Mouse (Mus musculus): ENCODE measurements around the gene Spink8. TPM values are rescaled to one million over a fixed set of nuclear protein-coding genes. Genes with fewer than 3 reads are reported as not detected.
"Not testable (repeated sequence)": the region's sequence is repeated elsewhere in the genome, so short reads cannot be mapped to it uniquely, and the experiment has no call there.

Gene Spink8
- not detected in 2 replicates for polyA plus RNA-seq (2012; rRNA removed)

DNA sequence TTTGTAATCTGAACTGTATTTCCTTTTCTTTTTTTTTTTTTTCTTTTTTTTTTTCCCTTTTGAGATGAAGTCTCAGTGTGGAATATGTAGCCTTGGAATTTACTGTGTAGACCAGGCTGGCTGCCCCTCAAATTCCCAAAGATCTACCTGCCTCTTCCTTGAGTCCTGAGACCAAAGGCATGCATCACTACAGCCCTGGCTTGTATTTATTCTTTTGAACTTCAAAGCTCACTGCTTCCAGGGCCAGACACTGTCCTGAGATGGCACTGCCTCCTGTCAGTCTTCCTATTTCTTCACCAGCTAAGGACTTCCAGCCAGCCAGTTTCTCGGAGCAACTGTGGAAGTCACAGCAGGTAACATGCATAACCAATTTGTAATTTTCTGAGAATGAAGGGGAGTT lies at the start of gene Spink8:
Gene Spink8 (plus strand): TSS at position 301 of the 400 bp plus-strand sequence.
- no peaks in the 10 kb centered on the region for H3K36me3 ChIP-seq (ENCODE audit: control insufficient read depth, insufficient read depth, low read length)
- WGBS: 86% methylated on average over 1 of the region's 1 CpGs
- no peak within 1 kb of the TSS for H3K4me3 ChIP-seq (ENCODE audit: low read depth, low read length)
- H3K4me1 ChIP-seq (ENCODE audit: control insufficient read depth, insufficient read depth, insufficient read length, low read length): no peaks in the 10 kb centered on the region
- no peak within 1 kb of the TSS for H3K27ac ChIP-seq (ENCODE audit: insufficient read depth, low read depth, low read length)
- H3K27me3 ChIP-seq (ENCODE audit: control insufficient read depth, insufficient read depth, low read length): no peaks in the 10 kb centered on the region
- TF ChIP-seq CTCF (IDR thresholded peaks at IDR 0.05; ENCODE audit: extremely low read depth, insufficient read length, insufficient replicate concordance, low read depth, low read length) (no peak), POLR2A (IDR thresholded peaks at IDR 0.05; ENCODE audit: low read depth, low read length) (no peak)

- not testable (repeated sequence) for H3K4me3 ChIP-seq (ENCODE audit: low read depth, low read length); H3K4me1 ChIP-seq (ENCODE audit: control insufficient read depth, insufficient read depth, insufficient read length, low read length); H3K36me3 ChIP-seq (ENCODE audit: control insufficient read depth, insufficient read depth, low read length); H3K27me3 ChIP-seq (ENCODE audit: control insufficient read depth, insufficient read depth, low read length); H3K27ac ChIP-seq (ENCODE audit: insufficient read depth, low read depth, low read length)
- WGBS: 83% methylated on average over 1 of the region's 1 CpGs
Observed at GRCm38 (mm10) chr9:109766841-109767240, 45.2 kb upstream of the Spink8 start.

- not testable (repeated sequence) for H3K36me3 ChIP-seq (ENCODE audit: control insufficient read depth, insufficient read depth, low read length); H3K4me1 ChIP-seq (ENCODE audit: control insufficient read depth, insufficient read depth, insufficient read length, low read length); H3K4me3 ChIP-seq (ENCODE audit: low read depth, low read length); H3K27me3 ChIP-seq (ENCODE audit: control insufficient read depth, insufficient read depth, low read length); H3K27ac ChIP-seq (ENCODE audit: insufficient read depth, low read depth, low read length)
- WGBS: 79% methylated on average over 4 of the region's 4 CpGs
Observed at GRCm38 (mm10) chr9:109790570-109790969, 21.5 kb upstream of the Spink8 start, which contains the start of gene Fbxw27. Gene Fbxw27, minus strand, starts transcription at chr9:109790670.

DNA sequence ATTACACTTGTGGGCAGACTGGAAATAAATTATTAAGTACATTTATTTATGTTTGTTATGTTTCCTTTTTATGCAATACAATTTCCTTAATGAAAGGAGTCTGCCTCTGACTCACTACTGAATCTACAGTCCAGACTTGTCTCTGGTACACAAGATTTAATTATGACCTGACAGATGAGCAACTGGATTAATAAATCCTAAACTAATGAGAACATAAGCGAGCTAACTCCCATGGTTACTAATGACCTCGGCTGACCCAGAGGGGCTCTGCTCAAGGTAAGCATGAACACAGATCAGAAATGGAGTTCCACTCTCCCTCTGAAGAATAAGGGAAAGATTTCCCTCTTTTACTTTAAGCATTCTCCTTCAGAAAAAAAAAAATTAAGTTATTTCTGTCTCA lies 16.9 kb upstream of the Spink8 start:
- no peaks in the 10 kb centered on the region for H3K4me1 ChIP-seq (ENCODE audit: control insufficient read depth, insufficient read depth, insufficient read length, low read length)
- no peak overlapping the region for H3K4me3 ChIP-seq (ENCODE audit: low read depth, low read length)
- TF ChIP-seq POLR2A (IDR thresholded peaks at IDR 0.05; ENCODE audit: low read depth, low read length) (no peak), CTCF (IDR thresholded peaks at IDR 0.05; ENCODE audit: extremely low read depth, insufficient read length, insufficient replicate concordance, low read depth, low read length) (no peak)
- 65% methylated on average over 2 of the region's 2 CpGs for WGBS
- no peaks in the 10 kb centered on the region for H3K36me3 ChIP-seq (ENCODE audit: control insufficient read depth, insufficient read depth, low read length)
- H3K27me3 ChIP-seq (ENCODE audit: control insufficient read depth, insufficient read depth, low read length): no peaks in the 10 kb centered on the region; the same call in 1 of the 2 replicates
- H3K27ac ChIP-seq (ENCODE audit: insufficient read depth, low read depth, low read length): no peak overlapping the region

- WGBS: 70% methylated on average over 2 of the region's 2 CpGs
- TF ChIP-seq CTCF (IDR thresholded peaks at IDR 0.05; ENCODE audit: extremely low read depth, insufficient read length, insufficient replicate concordance, low read depth, low read length): no peak
- no peak for TF ChIP-seq POLR2A (IDR thresholded peaks at IDR 0.05; ENCODE audit: low read depth, low read length)
- no peaks in the 10 kb centered on the region for H3K36me3 ChIP-seq (ENCODE audit: control insufficient read depth, insufficient read depth, low read length)
- H3K4me1 ChIP-seq (ENCODE audit: control insufficient read depth, insufficient read depth, insufficient read length, low read length): no peaks in the 10 kb centered on the region
- H3K4me3 ChIP-seq (ENCODE audit: low read depth, low read length): no peak overlapping the region
- no peak overlapping the region for H3K27ac ChIP-seq (ENCODE audit: insufficient read depth, low read depth, low read length)
- no peaks in the 10 kb centered on the region; the same call in 1 of the 2 replicates for H3K27me3 ChIP-seq (ENCODE audit: control insufficient read depth, insufficient read depth, low read length)
Observed at GRCm38 (mm10) chr9:109795811-109796210, 16.3 kb upstream of the Spink8 start.

DNA sequence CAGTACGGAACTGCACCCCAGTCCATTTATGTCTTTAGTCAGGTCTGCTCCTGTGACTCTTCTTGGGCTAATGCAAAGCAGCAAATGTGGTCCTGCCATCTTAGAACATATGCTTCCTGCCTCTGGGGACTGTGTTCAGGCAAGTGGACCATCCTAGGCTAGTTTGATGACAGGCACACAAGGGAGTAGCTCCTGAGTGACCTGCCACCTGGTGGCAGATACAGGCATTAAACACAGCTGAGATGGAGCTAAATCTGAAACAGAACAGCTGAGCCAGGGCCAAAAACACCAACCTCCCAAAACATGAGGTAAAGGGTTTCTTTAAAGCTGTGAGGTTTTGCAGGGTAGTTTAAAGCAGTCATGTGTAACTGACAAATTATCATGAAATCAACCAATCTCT lies 14.0 kb upstream of the Spink8 start:
- WGBS: 100% methylated on average over 1 of the region's 1 CpGs
- Histone ChIP-seq H3K4me1 (ENCODE audit: control insufficient read depth, insufficient read depth, insufficient read length, low read length) (no peaks in the 10 kb centered on the region), H3K36me3 (ENCODE audit: control insufficient read depth, insufficient read depth, low read length) (no peaks in the 10 kb centered on the region), H3K27me3 (ENCODE audit: control insufficient read depth, insufficient read depth, low read length) (no peaks in the 10 kb centered on the region; the same call in 1 of the 2 replicates), H3K27ac (ENCODE audit: insufficient read depth, low read depth, low read length) (no peak overlapping the region), H3K4me3 (ENCODE audit: low read depth, low read length) (no peak overlapping the region)
- TF ChIP-seq POLR2A (IDR thresholded peaks at IDR 0.05; ENCODE audit: low read depth, low read length) (no peak), CTCF (IDR thresholded peaks at IDR 0.05; ENCODE audit: extremely low read depth, insufficient read length, insufficient replicate concordance, low read depth, low read length) (peak; percentile 48; the same call in 1 of the 2 replicates)

DNA sequence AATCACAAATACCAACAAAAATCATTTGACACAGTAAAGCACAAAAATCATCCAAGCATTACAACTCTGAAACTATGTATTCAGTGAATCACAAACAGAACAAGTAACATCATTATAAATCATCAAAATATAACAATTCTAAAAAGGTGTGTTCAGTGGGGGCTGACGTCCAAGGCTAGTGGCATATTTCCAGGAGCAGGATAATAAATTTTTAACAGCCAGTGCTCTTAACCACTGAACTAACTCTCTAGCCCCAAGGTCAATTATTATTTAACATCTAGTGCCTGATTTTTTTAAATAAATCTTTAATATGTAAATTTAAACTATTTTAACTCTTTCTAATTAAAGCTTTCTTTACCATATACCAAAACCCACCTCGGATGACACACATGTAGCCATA lies 6.5 kb upstream of the Spink8 start:
- WGBS: 36% methylated on average over 2 of the region's 2 CpGs
- H3K27me3 ChIP-seq (ENCODE audit: control insufficient read depth, insufficient read depth, low read length); H3K36me3 ChIP-seq (ENCODE audit: control insufficient read depth, insufficient read depth, low read length); H3K4me1 ChIP-seq (ENCODE audit: control insufficient read depth, insufficient read depth, insufficient read length, low read length); H3K27ac ChIP-seq (ENCODE audit: insufficient read depth, low read depth, low read length); H3K4me3 ChIP-seq (ENCODE audit: low read depth, low read length): not testable (repeated sequence)

DNA sequence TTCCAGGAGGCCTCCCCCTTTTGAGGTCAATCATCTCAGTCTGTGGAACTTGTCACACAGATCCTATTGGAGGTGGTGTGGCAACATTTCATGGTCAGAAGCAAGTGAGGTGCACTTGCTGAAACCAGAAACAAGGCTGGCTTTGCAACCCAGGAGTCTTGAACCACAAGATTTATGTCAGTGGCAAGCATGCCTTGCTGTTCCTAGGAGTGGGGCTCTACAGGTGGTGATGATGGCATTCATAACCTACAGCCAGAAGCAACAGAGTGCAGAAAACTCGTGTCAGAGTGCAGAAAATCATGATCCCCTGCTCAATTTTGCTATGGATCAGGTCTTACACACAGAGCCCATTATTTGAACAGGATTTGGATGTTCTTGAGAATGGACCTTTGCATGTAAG lies 5.8 kb upstream of the Spink8 start:
- Histone ChIP-seq H3K36me3 (ENCODE audit: control insufficient read depth, insufficient read depth, low read length) (no peaks in the 10 kb centered on the region), H3K4me1 (ENCODE audit: control insufficient read depth, insufficient read depth, insufficient read length, low read length) (no peaks in the 10 kb centered on the region), H3K4me3 (ENCODE audit: low read depth, low read length) (no peak overlapping the region), H3K27me3 (ENCODE audit: control insufficient read depth, insufficient read depth, low read length) (no peaks in the 10 kb centered on the region), H3K27ac (ENCODE audit: insufficient read depth, low read depth, low read length) (no peak overlapping the region)
- no peak for TF ChIP-seq CTCF (IDR thresholded peaks at IDR 0.05; ENCODE audit: extremely low read depth, insufficient read length, insufficient replicate concordance, low read depth, low read length)
- no peak for TF ChIP-seq POLR2A (IDR thresholded peaks at IDR 0.05; ENCODE audit: low read depth, low read length)
- WGBS: 42% methylated on average over 1 of the region's 1 CpGs
